Mouse (Mus musculus) cerebellum, postnatal 4 days (tissue): ENCODE results near the gene Dok3.
"Not testable (repeated sequence)": the region's sequence is repeated elsewhere in the genome, so short reads cannot be mapped to it uniquely, and the experiment has no call there.

Experiments used
- DNase-seq, 2 experiments: peaks; one replicate each; pipeline ENCODE4 v3.0.0; 2022; ENCODE audit warnings: low spot score in 2 of 2, mixed read lengths in 1 of 2

Gene Dok3

DNA sequence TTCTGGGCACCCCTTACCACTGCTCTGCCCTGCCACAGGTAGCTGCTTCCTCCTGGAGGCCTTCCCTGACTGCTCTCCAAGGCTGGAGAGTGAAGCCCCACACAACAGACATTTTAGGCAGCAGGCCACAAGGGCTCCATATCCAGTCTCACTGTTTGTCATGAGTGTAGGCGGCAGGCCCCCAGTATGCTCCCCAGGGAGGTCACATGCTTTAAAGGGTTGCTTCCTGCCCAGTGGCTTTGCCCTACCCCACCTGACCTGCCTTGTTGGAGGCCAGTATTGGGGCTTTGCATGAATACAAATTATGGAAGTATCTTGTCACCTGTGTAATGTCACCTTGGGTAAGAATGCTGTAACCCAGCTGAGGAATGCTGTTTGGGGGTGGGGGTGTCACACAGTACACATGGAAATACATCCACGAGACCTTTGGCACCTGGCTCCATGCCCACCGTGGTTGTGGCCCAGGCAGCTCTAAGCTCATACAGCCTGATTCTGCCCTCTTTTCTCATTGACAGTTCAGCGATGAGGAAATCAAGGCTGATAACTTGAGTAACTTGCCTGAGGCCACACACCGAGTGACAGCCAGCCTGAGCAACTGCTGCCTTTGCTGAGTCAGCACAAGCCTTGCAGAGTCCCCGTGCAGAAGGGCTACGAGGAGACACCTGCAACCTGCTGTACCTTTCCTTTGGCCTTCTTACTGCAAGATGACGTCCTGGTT, at the start of gene Dok3:
Gene Dok3 (minus strand): TSS at position 99 of the 718 bp plus-strand sequence.
- no peak for DNase-seq

DNA sequence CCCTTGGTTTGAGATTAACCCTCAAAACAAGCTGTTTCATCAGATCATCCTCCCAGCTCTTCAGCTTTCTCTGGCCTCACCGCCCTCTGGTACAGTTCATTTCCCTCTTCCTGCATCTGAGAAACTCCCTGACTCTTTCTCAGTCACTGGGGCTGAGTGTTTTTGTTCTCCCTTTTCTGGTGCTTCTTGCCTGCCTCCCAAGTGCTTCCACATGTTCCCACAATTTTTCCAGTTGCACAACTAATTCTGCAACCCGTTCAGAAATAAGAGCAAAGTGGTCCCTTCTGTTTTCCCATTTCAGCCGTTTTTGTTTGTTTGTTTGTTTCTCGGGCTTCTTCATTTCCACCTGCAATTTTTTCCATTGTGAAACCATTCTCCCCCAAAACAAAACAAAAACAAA, 49.0 kb upstream of the Dok3 start:
- DNase-seq, result no peak

DNA sequence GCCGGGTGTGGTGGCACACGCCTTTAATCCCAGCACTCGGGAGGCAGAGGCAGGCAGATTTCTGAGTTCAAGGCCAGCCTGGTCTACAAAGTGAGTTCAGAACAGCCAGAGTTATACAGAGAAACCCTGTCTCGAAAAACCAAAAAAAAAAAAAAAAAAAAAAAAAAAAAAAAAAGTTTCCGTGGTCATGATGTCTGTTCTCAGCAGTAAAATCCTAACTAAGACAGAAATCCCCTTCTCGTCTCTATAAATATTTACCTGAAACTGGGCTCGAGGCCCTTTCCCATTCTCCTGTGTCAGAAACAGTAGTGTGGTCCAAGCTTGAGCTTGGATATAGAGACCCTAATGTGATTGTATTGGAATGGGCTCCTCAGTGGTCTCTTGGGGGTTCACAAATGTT, 47.8 kb upstream of the Dok3 start:
- not testable (repeated sequence) for DNase-seq

DNA sequence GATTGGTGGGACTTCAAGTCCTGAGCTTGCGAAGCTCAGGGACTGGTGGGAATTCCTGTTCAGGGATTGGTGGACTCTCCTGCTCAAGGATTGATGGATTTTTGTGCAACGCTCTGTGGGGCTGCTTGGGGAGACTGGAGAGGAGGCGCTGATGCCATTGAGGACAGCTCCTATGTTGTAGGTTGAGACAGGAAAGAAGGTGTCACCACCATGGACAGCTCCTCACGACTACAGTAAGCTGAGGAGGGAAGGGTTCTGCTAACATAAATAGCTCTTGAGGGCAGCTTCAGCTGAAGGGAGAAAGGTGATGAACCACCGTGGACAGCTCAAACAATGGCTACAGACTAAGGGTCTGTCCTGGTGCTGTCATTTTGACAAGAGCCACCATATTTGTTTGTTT, 46.8 kb upstream of the Dok3 start:
- no peak for DNase-seq

DNA sequence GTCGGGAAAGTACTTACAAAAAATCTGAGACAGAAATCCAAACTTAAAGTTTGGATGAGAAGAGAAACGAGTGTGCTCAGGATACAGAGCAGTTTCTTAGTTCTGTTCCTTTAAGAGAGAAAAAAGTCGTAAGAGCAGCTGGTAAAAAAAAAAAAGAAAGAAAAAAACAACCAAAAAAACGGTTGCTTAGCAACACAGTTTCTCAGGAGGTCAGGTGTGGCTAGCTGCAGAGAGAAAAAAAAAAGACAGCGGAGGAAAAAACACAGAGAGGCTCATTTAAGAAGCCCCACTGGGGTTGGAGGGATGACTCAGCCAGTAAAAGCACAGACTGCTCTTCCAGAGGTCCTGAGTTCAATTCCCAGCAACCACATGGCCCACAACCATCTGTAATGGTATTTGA, 45.2 kb upstream of the Dok3 start:
- no peak for DNase-seq

- no peak for DNase-seq
Observed at GRCm38 (mm10) chr13:55573432-55573831, 44.3 kb upstream of the Dok3 start, which contains the start of gene Tmed9. Gene Tmed9, plus strand, starts transcription at chr13:55573732.

DNA sequence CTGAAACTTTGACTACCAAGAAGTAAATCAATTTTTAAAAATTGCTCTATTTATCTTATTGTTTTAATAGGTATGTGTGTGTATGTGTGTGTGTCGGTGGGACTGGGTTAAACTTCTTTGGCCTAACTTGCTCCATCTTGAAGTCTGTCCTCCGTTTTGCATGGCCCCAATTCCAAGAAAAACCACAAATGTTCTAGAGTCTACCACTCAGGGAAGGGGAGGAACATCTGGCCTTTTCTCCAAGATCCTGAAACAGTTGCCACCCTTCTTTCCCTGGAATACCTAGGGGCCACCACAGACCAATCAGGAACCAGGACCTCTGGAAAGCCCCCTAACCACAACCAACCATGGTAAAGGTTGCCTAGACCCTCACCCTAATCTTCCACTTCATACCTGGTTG, 42.9 kb upstream of the Dok3 start:
- DNase-seq, result no peak

- peak; percentile 94 for DNase-seq
Observed at GRCm38 (mm10) chr13:55571027-55571751, 42.1 kb upstream of the Dok3 start, which contains the start of gene Fam193b. Gene Fam193b, minus strand, starts transcription at chr13:55571120.

- peak in 1 of 2 experiments; percentile 46 for DNase-seq
Observed at GRCm38 (mm10) chr13:55570286-55570973, 41.3 kb upstream of the Dok3 start.

- DNase-seq, result peak in 1 of 2 experiments; percentile 34
Observed at GRCm38 (mm10) chr13:55569726-55570285, 40.7 kb upstream of the Dok3 start.

GRCm38 (mm10) chr13:55568524-55568923, 39.4 kb upstream of the Dok3 start:
- not testable (repeated sequence) for DNase-seq

- DNase-seq, result no peak
Observed at GRCm38 (mm10) chr13:55567949-55568348, 38.9 kb upstream of the Dok3 start.

GRCm38 (mm10) chr13:55567001-55567400, 37.9 kb upstream of the Dok3 start:
- DNase-seq, result no peak

GRCm38 (mm10) chr13:55563266-55563879, 34.3 kb upstream of the Dok3 start:
- DNase-seq, result no peak

- DNase-seq, result no peak
Observed at GRCm38 (mm10) chr13:55557499-55557898, 28.4 kb upstream of the Dok3 start.

- DNase-seq, result no peak
Observed at GRCm38 (mm10) chr13:55555921-55556320, 26.8 kb upstream of the Dok3 start.

DNA sequence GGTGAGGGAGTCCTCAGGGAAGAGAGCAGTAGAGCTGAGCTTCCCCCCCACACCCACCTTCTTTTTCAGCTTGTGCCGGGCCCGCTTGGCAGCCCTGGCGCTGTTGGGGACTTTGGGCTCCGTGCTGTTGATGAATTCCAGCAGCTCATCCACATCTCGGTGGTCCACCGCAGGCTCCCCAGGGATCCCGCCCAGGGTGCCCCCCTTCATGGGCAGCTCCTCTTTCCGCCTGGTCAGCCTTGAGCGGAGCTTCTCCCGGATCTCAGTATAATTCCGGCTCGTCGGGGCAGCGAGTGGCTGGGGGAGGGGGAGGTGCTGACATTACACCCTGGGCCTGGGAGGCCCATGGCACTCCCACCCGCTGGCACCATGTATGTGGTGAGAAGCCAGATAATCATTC, 20.0 kb upstream of the Dok3 start:
- DNase-seq, result no peak

DNA sequence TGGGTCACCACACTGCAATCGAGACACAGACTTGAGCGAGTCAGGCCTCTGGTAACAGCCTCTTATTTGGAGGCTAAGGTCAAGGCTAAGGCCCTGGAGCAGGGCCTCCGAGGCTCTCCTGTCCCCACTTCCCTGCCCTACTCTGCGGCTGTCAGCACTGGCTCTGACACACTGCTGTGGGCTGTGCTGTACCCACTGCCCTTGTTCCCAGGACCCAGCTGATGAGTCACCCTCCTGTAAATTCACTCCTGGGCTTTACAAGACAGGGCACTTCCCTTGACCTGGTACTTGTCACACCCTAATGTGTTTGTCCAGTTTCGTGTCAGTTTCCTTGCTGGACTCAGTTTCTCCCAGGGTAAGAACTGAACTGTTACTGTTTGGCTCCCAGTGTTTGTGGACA, 19.3 kb upstream of the Dok3 start:
- DNase-seq, result no peak

DNA sequence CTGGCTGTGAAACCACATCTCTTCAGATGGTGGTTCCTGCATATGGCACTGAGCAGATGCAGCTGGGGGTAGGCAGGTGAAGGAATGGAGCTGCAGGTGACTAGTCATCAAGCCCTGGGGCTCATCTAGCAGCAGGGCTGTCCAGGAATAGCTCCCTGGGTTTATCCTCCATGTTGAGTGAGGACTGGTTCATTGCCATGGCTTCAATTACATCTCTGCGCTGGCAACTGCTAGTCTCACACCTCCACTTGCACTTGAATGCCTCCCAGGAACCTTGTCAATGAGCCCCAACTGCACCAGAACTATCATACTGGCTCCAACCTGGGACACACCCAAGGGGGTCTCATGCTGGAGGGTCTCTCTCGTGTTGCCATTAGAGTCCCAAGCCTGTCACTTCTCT, 18.8 kb upstream of the Dok3 start:
- no peak for DNase-seq

DNA sequence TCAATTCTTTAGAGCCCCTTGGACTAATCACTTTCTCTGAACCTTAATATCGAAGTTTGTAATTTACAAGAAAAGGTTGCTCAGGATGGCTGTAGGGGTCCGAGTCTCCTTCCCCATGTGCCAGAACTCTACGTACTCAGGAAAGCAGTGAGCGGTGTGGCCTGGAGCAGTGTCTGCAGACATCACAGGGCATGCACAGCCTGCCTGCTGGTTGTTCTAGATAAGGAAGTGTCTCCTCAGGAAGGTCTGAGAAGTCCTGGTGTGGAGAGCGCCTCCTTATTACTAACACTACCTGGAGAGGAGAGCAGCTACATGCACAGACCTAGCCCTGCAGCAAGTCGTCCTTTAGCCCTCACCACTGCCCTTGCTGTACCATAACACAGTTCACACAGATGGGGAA, 15.7 kb upstream of the Dok3 start:
- DNase-seq, result no peak

DNA sequence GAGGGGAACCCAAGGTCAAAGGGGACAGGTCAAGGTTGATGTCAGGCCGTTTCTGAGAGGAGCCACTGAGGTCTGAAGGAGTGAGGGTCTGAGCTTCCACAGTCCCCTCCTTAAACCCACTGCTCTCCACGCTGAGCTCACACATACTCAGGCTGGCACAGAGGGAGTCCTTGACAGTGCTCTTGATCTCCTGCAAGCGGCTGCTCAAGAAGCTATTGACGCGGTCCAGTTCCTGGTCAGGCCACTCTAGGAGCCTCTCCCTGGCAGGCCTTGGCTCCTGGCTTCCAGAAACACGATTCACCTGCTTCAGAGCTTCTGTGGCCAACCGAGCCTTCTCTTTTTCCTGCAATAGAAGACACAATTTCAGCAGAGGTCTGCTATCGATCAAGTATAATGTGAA, 14.4 kb upstream of the Dok3 start:
- no peak for DNase-seq

DNA sequence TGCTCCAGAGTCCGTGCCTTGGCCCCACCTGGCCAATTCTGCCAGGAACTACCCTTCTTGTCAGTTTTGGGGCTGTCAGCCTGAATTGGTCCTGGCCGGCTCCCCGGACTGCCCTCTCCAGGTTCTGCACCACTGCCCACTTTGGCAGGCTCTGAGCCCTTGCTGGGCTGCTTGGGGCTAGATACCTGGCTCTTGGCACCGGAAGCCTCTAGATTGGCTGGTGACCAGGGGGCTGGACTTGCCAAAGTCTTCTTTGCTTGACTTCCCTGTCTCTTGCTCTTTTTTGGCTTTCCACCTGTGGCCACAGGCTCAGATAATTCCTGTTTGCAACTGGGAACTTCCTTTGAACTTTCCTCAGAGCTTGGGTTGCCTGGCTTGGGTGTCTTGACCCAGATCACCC, 13.8 kb upstream of the Dok3 start:
- DNase-seq, result no peak
